Mouse (Mus musculus): ENCODE data around the gene Sec23ip. TPM values are rescaled to one million over a fixed set of nuclear protein-coding genes. Genes with fewer than 3 reads are reported as not detected.

Sec23ip gene
- polyA plus RNA-seq, 1 experiment from 2014 or later = 44.5 TPM

GRCm38 (mm10) chr7:128731585-128731984 lies 13.2 kb upstream of the Sec23ip start:
- Histone ChIP-seq H3K4me2 (ENCODE audit: low read depth, low read length, severe bottlenecking) (no peak overlapping the region), H3K9ac (ENCODE audit: low read length) (no peak overlapping the region), H3K4me3 (ENCODE audit: low read depth, low read length) (no peak overlapping the region), H3K4me1 (replicated peaks; ENCODE audit: control insufficient read depth, insufficient read depth, low read length) (peaks cover 6% of the 10 kb centered on the region), H3K9me3 (ENCODE audit: control insufficient read depth, low read length) (peaks cover 3% of the 10 kb centered on the region; the same call in 1 of the 2 replicates), H3K27ac (ENCODE audit: low read depth, low read length) (no peak overlapping the region), H3K27me3 (ENCODE audit: control insufficient read depth, insufficient read depth, low read length) (no peaks in the 10 kb centered on the region), H3K36me3 (ENCODE audit: control insufficient read depth, insufficient read depth, low read length) (peaks cover 3% of the 10 kb centered on the region; the same call in 1 of the 2 replicates)
- ATAC-seq (replicated peaks; ENCODE audit: low FRiP score) (no peak), DNase-seq (ENCODE audit: low spot score) (no peak)
- WGBS = 79% methylated on average over 2 of the region's 2 CpGs

GRCm38 (mm10) chr7:128738041-128738440 lies 6.7 kb upstream of the Sec23ip start:
- ATAC-seq (replicated peaks; ENCODE audit: low FRiP score) (no peak), DNase-seq (ENCODE audit: low spot score) (no peak)
- H3K36me3 ChIP-seq (ENCODE audit: control insufficient read depth, insufficient read depth, low read length) = peaks cover 3% of the 10 kb centered on the region; the same call in 1 of the 2 replicates
- H3K9me3 ChIP-seq (ENCODE audit: control insufficient read depth, low read length) = peaks cover 3% of the 10 kb centered on the region; the same call in 1 of the 2 replicates
- H3K4me2 ChIP-seq (ENCODE audit: low read depth, low read length, severe bottlenecking) = no peak overlapping the region
- WGBS = 87% methylated on average over 5 of the region's 5 CpGs
- H3K4me3 ChIP-seq (ENCODE audit: low read depth, low read length) = no peak overlapping the region
- no peaks in the 10 kb centered on the region; the same call in 1 of the 2 replicates for H3K4me1 ChIP-seq (replicated peaks; ENCODE audit: control insufficient read depth, insufficient read depth, low read length)
- H3K27ac ChIP-seq (ENCODE audit: low read depth, low read length) = no peak overlapping the region
- no peaks in the 10 kb centered on the region for H3K27me3 ChIP-seq (ENCODE audit: control insufficient read depth, insufficient read depth, low read length)
- H3K9ac ChIP-seq (ENCODE audit: low read length) = no peak overlapping the region

GRCm38 (mm10) chr7:128739116-128739461 lies 5.7 kb upstream of the Sec23ip start:
- H3K4me2 ChIP-seq (ENCODE audit: low read depth, low read length, severe bottlenecking) = peak overlapping the region; percentile 77

GRCm38 (mm10) chr7:128739462-128740277 lies 5.1 kb upstream of the Sec23ip start:
- H3K9ac ChIP-seq (ENCODE audit: low read length) = peak overlapping the region; percentile 97
- H3K4me1 ChIP-seq (replicated peaks; ENCODE audit: control insufficient read depth, insufficient read depth, low read length) = no peaks in the 10 kb centered on the region; the same call in 1 of the 2 replicates
- ATAC-seq (replicated peaks; ENCODE audit: low FRiP score) = peak; percentile 34
- peak overlapping the region; percentile 99 for H3K4me3 ChIP-seq (ENCODE audit: low read depth, low read length)
- DNase-seq (ENCODE audit: low spot score) = peak; percentile 76
- H3K27ac ChIP-seq (ENCODE audit: low read depth, low read length) = peak overlapping the region; percentile 74
- H3K36me3 ChIP-seq (ENCODE audit: control insufficient read depth, insufficient read depth, low read length) = peaks cover 3% of the 10 kb centered on the region; the same call in 1 of the 2 replicates
- H3K27me3 ChIP-seq (ENCODE audit: control insufficient read depth, insufficient read depth, low read length) = no peaks in the 10 kb centered on the region
- peaks cover 1% of the 10 kb centered on the region; the same call in 1 of the 2 replicates for H3K9me3 ChIP-seq (ENCODE audit: control insufficient read depth, low read length)
- H3K4me2 ChIP-seq (ENCODE audit: low read depth, low read length, severe bottlenecking) = peak overlapping the region; percentile 77
- under 1% methylated on average over 76 of the region's 80 CpGs for WGBS

More at GRCm38 (mm10) chr7:128739116-128739461, 5.7 kb upstream of the Sec23ip start:
- peak overlapping the region; percentile 97 for H3K9ac ChIP-seq (ENCODE audit: low read length)
- H3K27me3 ChIP-seq (ENCODE audit: control insufficient read depth, insufficient read depth, low read length) = no peaks in the 10 kb centered on the region
- DNase-seq (ENCODE audit: low spot score) (no peak), ATAC-seq (replicated peaks; ENCODE audit: low FRiP score) (no peak)
- peaks cover 3% of the 10 kb centered on the region; the same call in 1 of the 2 replicates for H3K9me3 ChIP-seq (ENCODE audit: control insufficient read depth, low read length)
- H3K27ac ChIP-seq (ENCODE audit: low read depth, low read length) = no peak overlapping the region
- H3K4me1 ChIP-seq (replicated peaks; ENCODE audit: control insufficient read depth, insufficient read depth, low read length) = no peaks in the 10 kb centered on the region; the same call in 1 of the 2 replicates
- peaks cover 3% of the 10 kb centered on the region; the same call in 1 of the 2 replicates for H3K36me3 ChIP-seq (ENCODE audit: control insufficient read depth, insufficient read depth, low read length)
- WGBS = 2% methylated on average over 15 of the region's 15 CpGs
- peak overlapping the region; percentile 99 for H3K4me3 ChIP-seq (ENCODE audit: low read depth, low read length)

GRCm38 (mm10) chr7:128740334-128740733 lies 4.4 kb upstream of the Sec23ip start, which contains the start of gene Mcmbp:
Mcmbp (minus strand) TSS chr7:128740495.
- peak; percentile 99 for DNase-seq (ENCODE audit: low spot score)
- WGBS = under 1% methylated on average over 32 of the region's 35 CpGs

GRCm38 (mm10) chr7:128743898-128744297 lies 845 bp upstream of the Sec23ip start:
- 69% methylated on average over 2 of the region's 2 CpGs for WGBS
- Histone ChIP-seq H3K4me1 (replicated peaks; ENCODE audit: control insufficient read depth, insufficient read depth, low read length) (peaks cover 3% of the 10 kb centered on the region; the same call in 1 of the 2 replicates), H3K4me3 (ENCODE audit: low read depth, low read length) (no peak overlapping the region), H3K4me2 (ENCODE audit: low read depth, low read length, severe bottlenecking) (peak overlapping the region; percentile 66; the same call in 1 of the 2 replicates), H3K27ac (ENCODE audit: low read depth, low read length) (no peak overlapping the region), H3K27me3 (ENCODE audit: control insufficient read depth, insufficient read depth, low read length) (no peaks in the 10 kb centered on the region), H3K9ac (ENCODE audit: low read length) (no peak overlapping the region), H3K9me3 (ENCODE audit: control insufficient read depth, low read length) (no peaks in the 10 kb centered on the region), H3K36me3 (ENCODE audit: control insufficient read depth, insufficient read depth, low read length) (no peaks in the 10 kb centered on the region)
- no peak for ATAC-seq (replicated peaks; ENCODE audit: low FRiP score)
- no peak for DNase-seq (ENCODE audit: low spot score)

More at GRCm38 (mm10) chr7:128740334-128740733, 4.4 kb upstream of the Sec23ip start, which contains the start of gene Mcmbp:
- peak within 1 kb of the TSS; percentile 99 for H3K4me3 ChIP-seq (ENCODE audit: low read depth, low read length)
- H3K36me3 ChIP-seq (ENCODE audit: control insufficient read depth, insufficient read depth, low read length) = no peaks in the 10 kb centered on the region
- peak within 1 kb of the TSS; percentile 77 for H3K4me2 ChIP-seq (ENCODE audit: low read depth, low read length, severe bottlenecking)
- H3K4me1 ChIP-seq (replicated peaks; ENCODE audit: control insufficient read depth, insufficient read depth, low read length) = no peaks in the 10 kb centered on the region; the same call in 1 of the 2 replicates
- H3K27ac ChIP-seq (ENCODE audit: low read depth, low read length) = peak within 1 kb of the TSS; percentile 74
- H3K27me3 ChIP-seq (ENCODE audit: control insufficient read depth, insufficient read depth, low read length) = no peaks in the 10 kb centered on the region
- peak within 1 kb of the TSS; percentile 97 for H3K9ac ChIP-seq (ENCODE audit: low read length)
- ATAC-seq (replicated peaks; ENCODE audit: low FRiP score) = peak; percentile 89
- H3K9me3 ChIP-seq (ENCODE audit: control insufficient read depth, low read length) = no peaks in the 10 kb centered on the region

GRCm38 (mm10) chr7:128746151-128746550 lies 1.4 kb downstream of the Sec23ip start:
- Histone ChIP-seq H3K27ac (ENCODE audit: low read depth, low read length) (no peak overlapping the region), H3K36me3 (ENCODE audit: control insufficient read depth, insufficient read depth, low read length) (peaks cover 2% of the 10 kb centered on the region; the same call in 1 of the 2 replicates), H3K27me3 (ENCODE audit: control insufficient read depth, insufficient read depth, low read length) (no peaks in the 10 kb centered on the region), H3K4me3 (ENCODE audit: low read depth, low read length) (no peak overlapping the region), H3K9me3 (ENCODE audit: control insufficient read depth, low read length) (no peaks in the 10 kb centered on the region), H3K4me2 (ENCODE audit: low read depth, low read length, severe bottlenecking) (peak overlapping the region; percentile 66; the same call in 1 of the 2 replicates), H3K4me1 (replicated peaks; ENCODE audit: control insufficient read depth, insufficient read depth, low read length) (peaks cover 3% of the 10 kb centered on the region; the same call in 1 of the 2 replicates), H3K9ac (ENCODE audit: low read length) (no peak overlapping the region)
- WGBS = 95% methylated on average over 10 of the region's 10 CpGs
- ATAC-seq (replicated peaks; ENCODE audit: low FRiP score) = no peak
- DNase-seq (ENCODE audit: low spot score) = no peak

GRCm38 (mm10) chr7:128748758-128749157 lies 4.0 kb downstream of the Sec23ip start:
- H3K4me2 ChIP-seq (ENCODE audit: low read depth, low read length, severe bottlenecking) = no peak overlapping the region
- H3K4me1 ChIP-seq (replicated peaks; ENCODE audit: control insufficient read depth, insufficient read depth, low read length) = peaks cover 3% of the 10 kb centered on the region; the same call in 1 of the 2 replicates
- ATAC-seq (replicated peaks; ENCODE audit: low FRiP score) (no peak), DNase-seq (ENCODE audit: low spot score) (no peak)
- H3K27ac ChIP-seq (ENCODE audit: low read depth, low read length) = no peak overlapping the region
- no peak overlapping the region for H3K4me3 ChIP-seq (ENCODE audit: low read depth, low read length)
- H3K9ac ChIP-seq (ENCODE audit: low read length) = no peak overlapping the region
- H3K36me3 ChIP-seq (ENCODE audit: control insufficient read depth, insufficient read depth, low read length) = peaks cover 4% of the 10 kb centered on the region; the same call in 1 of the 2 replicates
- no peaks in the 10 kb centered on the region for H3K9me3 ChIP-seq (ENCODE audit: control insufficient read depth, low read length)
- no peaks in the 10 kb centered on the region for H3K27me3 ChIP-seq (ENCODE audit: control insufficient read depth, insufficient read depth, low read length)
- WGBS = 82% methylated on average over 3 of the region's 3 CpGs
